Mouse (Mus musculus) heart, embryonic 15.5 days (tissue): ENCODE measurements around the gene Foxo3. TPM values are rescaled to one million over a fixed set of nuclear protein-coding genes. Genes with fewer than 3 reads are reported as not detected.
A peak's percentile ranks its signal among the peaks of the same experiment; 100 is the strongest.

Experiments used
- ATAC-seq: fragments of 200-750 bp; cut with Nextera tagmentation; replicated peaks from 2 replicates; pipeline ENCODE4 v1.8.0; 2017; ENCODE audit warnings: low read depth, moderate TSS enrichment; ENCODE audit not compliant: insufficient number of reproducible peaks, insufficient read depth, low FRiP score
- H3K27ac ChIP-seq: fragments of 300-500 bp; sonication (generic); 2 replicates; pipeline ENCODE4 v1.5.1; 2015; ENCODE audit warnings: mild to moderate bottlenecking, inconsistent platforms
- H3K27me3 ChIP-seq: fragments of 300-500 bp; sonication (generic); 2 replicates; pipeline ENCODE4 v1.6.1; 2015; ENCODE audit warnings: inconsistent platforms
- H3K36me3 ChIP-seq: fragments of 300-500 bp; sonication (generic); 2 replicates; pipeline ENCODE4 v1.6.1; 2015; ENCODE audit warnings: mild to moderate bottlenecking, inconsistent platforms
- H3K4me1 ChIP-seq: fragments of 300-500 bp; sonication (generic); replicated peaks from 2 replicates; pipeline ENCODE4 v1.6.1; 2015; ENCODE audit warnings: inconsistent platforms
- H3K4me2 ChIP-seq: fragments of 300-500 bp; sonication (generic); 2 replicates; pipeline ENCODE4 v1.6.1; 2015; ENCODE audit warnings: inconsistent platforms, mild to moderate bottlenecking, moderate library complexity
- H3K4me3 ChIP-seq: fragments of 300-500 bp; sonication (generic); 2 replicates; pipeline ENCODE4 v1.5.1; 2015; ENCODE audit warnings: mild to moderate bottlenecking, inconsistent platforms
- H3K9ac ChIP-seq: fragments of 300-500 bp; sonication (generic); 2 replicates; pipeline ENCODE4 v1.6.1; 2015; ENCODE audit warnings: mild to moderate bottlenecking, inconsistent platforms
- H3K9me3 ChIP-seq: fragments of 300-500 bp; sonication (generic); replicated peaks from 2 replicates; pipeline ENCODE4 v1.6.1; 2016; ENCODE audit warnings: inconsistent platforms
- WGBS: fragments of 180-500 bp; shearing (Covaris S2); methylation state at CpG from one replicate; pipeline ENCODE4 v1.1.7; 2015; ENCODE audit warnings: mixed read lengths; 5-methylcytosine and 5-hydroxymethylcytosine counted together
- polyA plus RNA-seq: library from polyadenylated mRNA; unstranded; fragments of >200 nt; fragmentation: Nextera tagmentation; extraction: Ambion mirVana; gene quantifications from 2 replicates; pipeline ENCODE4 v1.2.1, GENCODE M21; 2015

Gene Foxo3
- polyA plus RNA-seq, 1 experiment from 2014 or later = 5.7 TPM

DNA sequence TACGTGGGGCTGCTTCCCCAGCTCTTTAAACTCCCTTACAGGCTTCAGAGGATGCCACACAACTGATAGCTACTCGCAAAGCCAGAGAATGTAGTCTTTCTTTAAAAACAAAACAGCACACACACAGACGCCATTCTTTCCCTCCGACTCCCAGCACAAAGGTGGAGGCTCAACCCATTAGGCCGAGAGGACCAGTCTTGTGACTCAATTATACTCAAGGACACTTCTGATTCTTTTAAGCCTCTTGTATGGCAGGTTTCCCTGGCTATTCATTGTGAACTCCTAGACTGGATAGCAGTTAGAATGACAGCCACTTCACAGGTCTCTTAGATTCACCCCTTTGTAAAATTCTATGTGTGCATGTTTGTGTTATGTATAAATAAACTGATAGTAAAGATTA, 38.3 kb downstream of the Foxo3 start:
- peaks cover 30% of the 10 kb centered on the region for H3K4me1 ChIP-seq
- WGBS = 63% methylated on average over 5 of the region's 5 CpGs
- no peak overlapping the region for H3K4me3 ChIP-seq
- H3K9me3 ChIP-seq = no peaks in the 10 kb centered on the region
- no peaks in the 10 kb centered on the region for H3K36me3 ChIP-seq
- ATAC-seq = no peak
- H3K27me3 ChIP-seq = no peaks in the 10 kb centered on the region
- no peak overlapping the region for H3K27ac ChIP-seq
- no peak overlapping the region for H3K9ac ChIP-seq
- no peak overlapping the region for H3K4me2 ChIP-seq

GRCm38 (mm10) chr10:42237556-42237955, 39.0 kb downstream of the Foxo3 start:
- H3K4me2 ChIP-seq = no peak overlapping the region
- H3K9ac ChIP-seq = no peak overlapping the region
- peaks cover 30% of the 10 kb centered on the region for H3K4me1 ChIP-seq
- no peaks in the 10 kb centered on the region for H3K36me3 ChIP-seq
- no peak overlapping the region for H3K27ac ChIP-seq
- no peaks in the 10 kb centered on the region for H3K9me3 ChIP-seq
- 90% methylated on average over 4 of the region's 4 CpGs for WGBS
- ATAC-seq = no peak
- no peak overlapping the region for H3K4me3 ChIP-seq
- no peaks in the 10 kb centered on the region for H3K27me3 ChIP-seq

DNA sequence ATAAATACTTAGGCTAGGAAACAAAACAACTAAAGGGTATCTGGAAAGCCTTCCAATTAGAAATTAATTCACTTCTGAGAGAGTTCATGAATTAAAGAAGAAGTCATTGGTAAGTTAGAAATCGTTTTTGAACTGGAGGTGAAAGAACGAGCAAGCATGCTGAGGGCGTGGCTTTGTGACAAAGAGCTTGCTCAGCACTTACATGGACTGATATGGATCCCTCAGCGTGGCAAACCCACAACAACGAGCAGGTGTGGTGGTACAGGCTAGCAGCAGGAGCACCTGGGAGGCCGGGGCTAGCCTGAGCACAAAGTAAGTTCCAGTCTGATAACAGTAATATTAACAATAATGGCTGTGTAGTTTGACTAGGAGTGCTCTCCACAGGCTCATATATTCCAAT, 41.2 kb downstream of the Foxo3 start:
- H3K4me1 ChIP-seq = peaks cover 30% of the 10 kb centered on the region
- no peaks in the 10 kb centered on the region for H3K9me3 ChIP-seq
- no peak overlapping the region for H3K4me3 ChIP-seq
- H3K36me3 ChIP-seq = no peaks in the 10 kb centered on the region
- no peak for ATAC-seq
- no peak overlapping the region for H3K27ac ChIP-seq
- no peak overlapping the region for H3K9ac ChIP-seq
- H3K4me2 ChIP-seq = no peak overlapping the region
- WGBS = 79% methylated on average over 6 of the region's 6 CpGs
- no peaks in the 10 kb centered on the region for H3K27me3 ChIP-seq

GRCm38 (mm10) chr10:42232977-42233376, 43.6 kb downstream of the Foxo3 start:
- ATAC-seq = no peak
- WGBS = 89% methylated on average over 11 of the region's 11 CpGs
- H3K9me3 ChIP-seq = no peaks in the 10 kb centered on the region

DNA sequence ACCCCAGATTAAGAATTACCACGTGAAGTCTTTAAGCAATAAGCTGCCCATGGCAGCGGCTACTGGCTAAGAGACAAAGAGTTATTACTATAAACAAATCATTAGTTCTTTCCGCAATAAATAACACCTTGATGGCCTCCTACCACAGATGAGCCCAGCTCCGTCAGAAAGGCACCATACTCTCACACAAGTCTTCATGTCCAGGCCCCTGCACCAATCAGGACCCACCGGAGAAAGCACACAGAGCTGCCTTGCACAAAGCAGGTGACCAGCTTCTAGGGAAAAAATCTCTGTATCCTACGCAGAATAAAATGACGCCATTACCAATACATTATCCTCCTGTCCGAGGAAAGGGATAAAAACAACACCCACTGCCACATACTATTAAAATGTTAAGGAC, 44.7 kb downstream of the Foxo3 start:
- Histone ChIP-seq H3K27ac (no peak overlapping the region), H3K36me3 (no peaks in the 10 kb centered on the region), H3K27me3 (no peaks in the 10 kb centered on the region), H3K4me1 (peaks cover 38% of the 10 kb centered on the region), H3K9me3 (no peaks in the 10 kb centered on the region), H3K4me3 (no peak overlapping the region), H3K9ac (no peak overlapping the region), H3K4me2 (no peak overlapping the region)
- ATAC-seq = no peak
- WGBS = 86% methylated on average over 8 of the region's 8 CpGs

More at GRCm38 (mm10) chr10:42232977-42233376, 43.6 kb downstream of the Foxo3 start:
- no peak overlapping the region for H3K4me3 ChIP-seq
- H3K4me1 ChIP-seq = peaks cover 35% of the 10 kb centered on the region
- no peak overlapping the region for H3K9ac ChIP-seq
- no peaks in the 10 kb centered on the region for H3K36me3 ChIP-seq
- H3K27me3 ChIP-seq = no peaks in the 10 kb centered on the region
- no peak overlapping the region for H3K4me2 ChIP-seq
- H3K27ac ChIP-seq = no peak overlapping the region

GRCm38 (mm10) chr10:42231100-42231541, 45.4 kb downstream of the Foxo3 start:
- Histone ChIP-seq H3K4me2 (no peak overlapping the region), H3K4me1 (peaks cover 41% of the 10 kb centered on the region), H3K36me3 (no peaks in the 10 kb centered on the region), H3K4me3 (no peak overlapping the region), H3K9ac (no peak overlapping the region), H3K9me3 (no peaks in the 10 kb centered on the region), H3K27ac (no peak overlapping the region), H3K27me3 (no peaks in the 10 kb centered on the region)
- ATAC-seq = no peak
- 85% methylated on average over 3 of the region's 3 CpGs for WGBS

- no peak overlapping the region for H3K4me2 ChIP-seq
- no peaks in the 10 kb centered on the region for H3K9me3 ChIP-seq
- 96% methylated on average over 5 of the region's 5 CpGs for WGBS
- no peak overlapping the region for H3K4me3 ChIP-seq
- H3K27ac ChIP-seq = no peak overlapping the region
- H3K27me3 ChIP-seq = no peaks in the 10 kb centered on the region
- peaks cover 42% of the 10 kb centered on the region for H3K4me1 ChIP-seq
- no peak for ATAC-seq
- H3K36me3 ChIP-seq = no peaks in the 10 kb centered on the region
- no peak overlapping the region for H3K9ac ChIP-seq
Measured at GRCm38 (mm10) chr10:42230471-42231099, 46.0 kb downstream of the Foxo3 start.

DNA sequence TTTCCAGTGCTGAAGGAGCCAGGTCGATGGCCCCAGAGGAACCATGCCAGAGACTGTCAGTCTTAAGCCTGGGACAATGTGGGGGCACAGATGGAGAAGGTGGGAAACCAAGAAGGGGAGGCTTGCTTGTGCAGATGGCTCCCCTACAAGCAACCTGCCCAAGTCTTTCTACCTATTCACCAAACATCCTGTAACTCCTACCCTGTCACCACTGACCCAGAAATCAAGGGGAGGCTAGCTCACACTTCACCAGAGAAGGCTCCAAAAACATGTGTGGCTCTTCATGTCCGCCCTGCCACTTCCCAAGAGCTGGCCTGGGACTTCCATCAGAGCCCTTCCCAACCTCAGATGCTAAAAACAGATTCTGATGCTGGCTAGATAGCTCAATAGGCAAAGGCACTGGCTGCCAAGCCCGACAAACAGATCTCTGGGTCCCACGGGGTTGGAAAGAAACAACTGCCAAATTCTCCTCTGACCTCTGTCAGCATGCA, 48.8 kb downstream of the Foxo3 start:
- Histone ChIP-seq H3K36me3 (no peaks in the 10 kb centered on the region), H3K27ac (0 out of 2 replicates have a peak overlapping the region, but pooled peaks have one; percentile 10), H3K9me3 (no peaks in the 10 kb centered on the region), H3K4me1 (peaks cover 38% of the 10 kb centered on the region), H3K9ac (no peak overlapping the region), H3K27me3 (no peaks in the 10 kb centered on the region), H3K4me2 (no peak overlapping the region), H3K4me3 (no peak overlapping the region)
- 59% methylated on average over 4 of the region's 4 CpGs for WGBS
- no peak for ATAC-seq

GRCm38 (mm10) chr10:42226176-42226575, 50.4 kb downstream of the Foxo3 start:
- Histone ChIP-seq H3K4me1 (peaks cover 38% of the 10 kb centered on the region), H3K9me3 (no peaks in the 10 kb centered on the region)
- no peak for ATAC-seq

GRCm38 (mm10) chr10:42225184-42225935, 51.2 kb downstream of the Foxo3 start:
- Histone ChIP-seq H3K4me2 (no peak overlapping the region), H3K4me1 (peaks cover 39% of the 10 kb centered on the region), H3K27ac (no peak overlapping the region), H3K9ac (no peak overlapping the region), H3K27me3 (no peaks in the 10 kb centered on the region), H3K9me3 (no peaks in the 10 kb centered on the region), H3K4me3 (no peak overlapping the region), H3K36me3 (no peaks in the 10 kb centered on the region)
- 80% methylated on average over 18 of the region's 18 CpGs for WGBS
- ATAC-seq = no peak

More at GRCm38 (mm10) chr10:42226176-42226575, 50.4 kb downstream of the Foxo3 start:
- Histone ChIP-seq H3K9ac (no peak overlapping the region), H3K4me2 (no peak overlapping the region), H3K36me3 (no peaks in the 10 kb centered on the region), H3K27me3 (no peaks in the 10 kb centered on the region), H3K4me3 (no peak overlapping the region), H3K27ac (no peak overlapping the region)
- WGBS = 88% methylated on average over 15 of the region's 15 CpGs

GRCm38 (mm10) chr10:42221996-42222395, 54.6 kb downstream of the Foxo3 start:
- peaks cover 21% of the 10 kb centered on the region for H3K4me1 ChIP-seq
- H3K4me3 ChIP-seq = no peak overlapping the region
- WGBS = 70% methylated on average over 11 of the region's 11 CpGs
- no peak for ATAC-seq
- H3K27me3 ChIP-seq = no peaks in the 10 kb centered on the region
- H3K27ac ChIP-seq = no peak overlapping the region
- H3K36me3 ChIP-seq = no peaks in the 10 kb centered on the region
- no peak overlapping the region for H3K9ac ChIP-seq
- no peaks in the 10 kb centered on the region for H3K9me3 ChIP-seq
- no peak overlapping the region for H3K4me2 ChIP-seq
